Mouse (Mus musculus) fat pad, adult 2 months (tissue): ENCODE results near the gene Shroom3.

Experiments used
- DNase-seq: peaks from one replicate; pipeline ENCODE4 v3.0.0-alpha.2; 2011; ENCODE audit warnings: low read depth, low spot score; ENCODE audit errors: extremely low read depth

Shroom3 gene

GRCm38 (mm10) chr5:92698131-92698836 is 15.0 kb downstream of the Shroom3 start:
- no peak for DNase-seq

- DNase-seq, result no peak
Observed at GRCm38 (mm10) chr5:92698837-92699529, 15.7 kb downstream of the Shroom3 start.

- no peak for DNase-seq
Observed at GRCm38 (mm10) chr5:92701750-92702149, 18.5 kb downstream of the Shroom3 start.

GRCm38 (mm10) chr5:92703671-92704070 is 20.4 kb downstream of the Shroom3 start:
- no peak for DNase-seq

GRCm38 (mm10) chr5:92707921-92708491 is 24.8 kb downstream of the Shroom3 start:
- no peak for DNase-seq

- DNase-seq, result no peak
Observed at GRCm38 (mm10) chr5:92710779-92711178, 27.5 kb downstream of the Shroom3 start.

- no peak for DNase-seq
Observed at GRCm38 (mm10) chr5:92711666-92712290, 28.5 kb downstream of the Shroom3 start.

- DNase-seq, result no peak
Observed at GRCm38 (mm10) chr5:92712621-92713395, 29.6 kb downstream of the Shroom3 start.

- no peak for DNase-seq
Observed at GRCm38 (mm10) chr5:92714886-92715285, 31.7 kb downstream of the Shroom3 start.

GRCm38 (mm10) chr5:92715319-92715718 is 32.1 kb downstream of the Shroom3 start:
- DNase-seq, result no peak

GRCm38 (mm10) chr5:92715890-92716289 is 32.7 kb downstream of the Shroom3 start:
- no peak for DNase-seq

GRCm38 (mm10) chr5:92717666-92718360 is 34.6 kb downstream of the Shroom3 start:
- DNase-seq, result no peak

- no peak for DNase-seq
Observed at GRCm38 (mm10) chr5:92718856-92719255, 35.6 kb downstream of the Shroom3 start.

- DNase-seq, result no peak
Observed at GRCm38 (mm10) chr5:92721610-92722009, 38.4 kb downstream of the Shroom3 start.

GRCm38 (mm10) chr5:92725935-92726334 is 42.7 kb downstream of the Shroom3 start:
- DNase-seq, result no peak

- DNase-seq, result no peak
Observed at GRCm38 (mm10) chr5:92728252-92728828, 45.1 kb downstream of the Shroom3 start.

GRCm38 (mm10) chr5:92729221-92729620 is 46.0 kb downstream of the Shroom3 start:
- DNase-seq, result no peak

GRCm38 (mm10) chr5:92741802-92742201 is 58.6 kb downstream of the Shroom3 start:
- DNase-seq, result no peak

- no peak for DNase-seq
Observed at GRCm38 (mm10) chr5:92742701-92743100, 59.5 kb downstream of the Shroom3 start.
